Mouse (Mus musculus): ENCODE data around the gene Ccdc9b.

Gene Ccdc9b

GRCm38 (mm10) chr2:118708472-118708871 lies 54.0 kb downstream of the Ccdc9b start:
- DNase-seq: no peak

GRCm38 (mm10) chr2:118706436-118706835 lies 56.0 kb downstream of the Ccdc9b start:
- no peak for DNase-seq

All from spleen, adult 18-20 months (tissue).